Mouse (Mus musculus) frontal cortex, adult 2 months (tissue): ENCODE measurements around the gene Tmem125. TPM values are rescaled to one million over a fixed set of nuclear protein-coding genes. Genes with fewer than 3 reads are reported as not detected.

Source experiments
- polyA plus RNA-seq: library from polyadenylated mRNA; depleted of rRNA; stranded (reverse); fragments of >200 nt; gene quantifications from 2 replicates; pipeline ENCODE4 v1.2.3, GENCODE M21; 2012; rRNA removed

Gene Tmem125
- polyA plus RNA-seq, 1 experiment = 10.0 TPM

Other genes with a start within 250 kb of the Tmem125 start
- 40.2 and 41.3 TPM in 2 replicates for gene Szt2, start 134.8 kb downstream of the Tmem125 start, polyA plus RNA-seq
- gene Med8, start 134.7 kb downstream of the Tmem125 start, polyA plus RNA-seq = 52.1 and 56.8 TPM in 2 replicates
- gene Elovl1, start 116.0 kb downstream of the Tmem125 start, polyA plus RNA-seq = 65.2 and 76.6 TPM in 2 replicates
- gene Cdc20, start 106.7 kb downstream of the Tmem125 start, polyA plus RNA-seq = 2.2 and 2.8 TPM in 2 replicates
- gene Mpl, start 86.5 kb downstream of the Tmem125 start, polyA plus RNA-seq = 0.32 and 1.0 TPM in 2 replicates
- 11.8 and 13.3 TPM in 2 replicates for gene Tie1, start 54.0 kb downstream of the Tmem125 start, polyA plus RNA-seq
- 0.10 and 0.36 TPM in 2 replicates for gene 2610528J11Rik, start 17.0 kb downstream of the Tmem125 start, polyA plus RNA-seq
- 0.36 and 0.50 TPM in 2 replicates for gene Cfap57, start 76.7 kb upstream of the Tmem125 start, polyA plus RNA-seq
- 49.0 and 54.8 TPM in 2 replicates for gene Ebna1bp2, start 76.8 kb upstream of the Tmem125 start, polyA plus RNA-seq
- gene Olfr62, start 114.9 kb upstream of the Tmem125 start, polyA plus RNA-seq = not detected in 2 replicates
- gene Olfr1342, start 148.7 kb upstream of the Tmem125 start, polyA plus RNA-seq = not detected in 2 replicates
- 0.02 TPM in 1 of 2 replicates, not detected in the other for gene Olfr1341, start 159.5 kb upstream of the Tmem125 start, polyA plus RNA-seq
- gene Olfr1340, start 176.1 kb upstream of the Tmem125 start, polyA plus RNA-seq = 0.06 TPM in 1 of 2 replicates, not detected in the other
- gene Olfr1339, start 188.1 kb upstream of the Tmem125 start, polyA plus RNA-seq = 0.10 TPM in 1 of 2 replicates, not detected in the other
- gene Olfr1338, start 214.7 kb upstream of the Tmem125 start, polyA plus RNA-seq = not detected in 2 replicates
- not detected in 2 replicates for gene Olfr1337, start 238.5 kb upstream of the Tmem125 start, polyA plus RNA-seq